Mouse (Mus musculus) limb, embryonic 13.5 days (tissue): ENCODE measurements at regions not wholly inside any gene's neighbourhood (a gene's known extent, or its start where the extent isn't known, plus 50 kb on each side); places are given as distances from the start of the nearest gene placed in this dataset.

Experiments
- ATAC-seq: fragments of 200-750 bp; cut with Nextera tagmentation; 2 replicates; pipeline ENCODE4 v1.8.0; 2017; ENCODE audit warnings: low read depth, moderate number of reproducible peaks, moderate TSS enrichment; ENCODE audit not compliant: low FRiP score
- H3K27ac ChIP-seq: fragments of 300-500 bp; sonication (generic); 2 replicates; pipeline ENCODE4 v1.5.1; 2015; ENCODE audit warnings: inconsistent platforms, mild to moderate bottlenecking, moderate library complexity
- H3K27me3 ChIP-seq: fragments of 300-500 bp; sonication (generic); 2 replicates; pipeline ENCODE4 v1.6.1; 2015; ENCODE audit warnings: mild to moderate bottlenecking, inconsistent platforms
- H3K36me3 ChIP-seq: fragments of 300-500 bp; sonication (generic); 2 replicates; pipeline ENCODE4 v1.6.1; 2015; ENCODE audit warnings: inconsistent platforms, mild to moderate bottlenecking, moderate library complexity
- H3K4me1 ChIP-seq: fragments of 300-500 bp; sonication (generic); 2 replicates; pipeline ENCODE4 v1.6.1; 2015; ENCODE audit warnings: inconsistent platforms
- H3K4me2 ChIP-seq: fragments of 300-500 bp; sonication (generic); replicated peaks from 2 replicates; pipeline ENCODE4 v1.6.1; 2015; ENCODE audit warnings: inconsistent platforms, mild to moderate bottlenecking, moderate library complexity
- H3K4me3 ChIP-seq: fragments of 300-500 bp; sonication (generic); 2 replicates; pipeline ENCODE4 v1.5.1; 2015; ENCODE audit warnings: moderate library complexity, mild to moderate bottlenecking, inconsistent platforms
- H3K9ac ChIP-seq: fragments of 300-500 bp; sonication (generic); 2 replicates; pipeline ENCODE4 v1.6.1; 2015; ENCODE audit warnings: mild to moderate bottlenecking, inconsistent platforms
- H3K9me3 ChIP-seq: fragments of 300-500 bp; sonication (generic); 2 replicates; pipeline ENCODE4 v1.6.1; 2016; ENCODE audit warnings: inconsistent platforms
- WGBS: fragments of 180-500 bp; shearing (Covaris S2); methylation state at CpG from one replicate; pipeline ENCODE4 v1.1.7; 2015; 5-methylcytosine and 5-hydroxymethylcytosine counted together

DNA sequence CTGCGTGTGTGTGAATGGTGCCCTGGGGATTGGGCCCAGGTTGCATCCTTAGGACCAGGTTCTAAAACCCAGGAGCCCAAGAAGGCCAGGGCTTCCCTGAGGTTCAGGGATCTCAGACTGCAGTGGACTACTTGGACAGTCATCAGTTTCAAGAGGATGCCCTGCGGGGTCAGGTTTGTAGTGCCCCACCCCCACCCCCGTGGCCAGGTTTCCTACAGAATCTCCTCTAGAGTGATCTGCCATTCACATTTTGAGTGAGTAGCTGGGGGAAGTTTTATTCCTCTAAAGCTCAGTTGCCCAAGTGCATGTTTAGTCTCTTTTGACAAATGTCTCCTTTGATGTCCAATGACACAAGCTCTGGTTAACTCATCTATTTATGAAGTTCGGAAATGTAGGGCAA lies 193.5 kb upstream of the Bmper start:
- H3K27me3 ChIP-seq: peaks cover 6% of the 10 kb centered on the region
- no peaks in the 10 kb centered on the region for H3K9me3 ChIP-seq
- WGBS: 67% methylated on average over 4 of the region's 4 CpGs
- H3K4me1 ChIP-seq: peaks cover 21% of the 10 kb centered on the region
- H3K36me3 ChIP-seq: no peaks in the 10 kb centered on the region
- no peak overlapping the region for H3K4me2 ChIP-seq
- ATAC-seq: no peak
- no peak overlapping the region for H3K27ac ChIP-seq
- no peak overlapping the region for H3K9ac ChIP-seq
- no peak overlapping the region for H3K4me3 ChIP-seq

DNA sequence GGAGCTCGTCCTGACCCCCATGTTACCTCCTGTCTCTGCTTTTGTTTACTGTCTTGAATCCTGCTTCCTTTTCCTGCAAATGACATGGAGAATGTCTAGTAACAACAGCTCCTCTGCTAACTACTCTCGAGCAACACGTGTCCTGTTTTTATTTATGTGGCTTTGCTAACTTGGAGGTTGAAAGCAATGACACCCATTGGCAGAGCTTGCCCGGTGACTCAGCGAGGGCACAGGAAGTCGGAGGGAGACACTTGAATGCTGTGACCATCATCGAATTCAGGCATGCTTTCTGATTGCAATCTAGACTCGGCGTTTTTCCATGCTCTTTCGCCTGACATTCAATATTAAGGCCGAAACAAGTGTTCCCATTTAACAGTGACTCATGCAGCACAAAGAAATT lies 192.7 kb upstream of the Bmper start:
- Histone ChIP-seq H3K27ac (no peak overlapping the region), H3K9me3 (no peaks in the 10 kb centered on the region), H3K4me1 (peaks cover 22% of the 10 kb centered on the region), H3K27me3 (peaks cover 11% of the 10 kb centered on the region), H3K9ac (no peak overlapping the region), H3K36me3 (no peaks in the 10 kb centered on the region), H3K4me3 (no peak overlapping the region), H3K4me2 (no peak overlapping the region)
- ATAC-seq: no peak
- 54% methylated on average over 11 of the region's 11 CpGs for WGBS

DNA sequence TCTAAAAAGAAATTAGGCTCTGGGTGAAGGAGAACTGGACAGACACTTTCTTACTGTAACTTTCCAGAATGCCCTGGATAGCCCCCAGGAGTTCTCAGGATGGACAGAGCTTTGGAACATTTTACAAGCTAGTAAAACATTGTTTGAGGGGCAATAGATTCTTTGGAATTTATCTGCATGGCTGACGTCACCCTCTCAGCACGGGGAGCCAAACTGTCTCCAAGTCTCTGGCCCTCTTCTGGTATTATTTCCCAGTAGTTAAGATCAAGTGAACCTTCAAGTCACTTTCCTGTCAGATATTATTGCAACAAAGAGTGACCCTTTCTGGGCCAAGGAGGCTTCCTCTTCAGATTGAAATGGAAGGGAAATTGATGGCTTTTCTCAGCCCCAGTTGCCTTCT lies 192.3 kb upstream of the Bmper start:
- Histone ChIP-seq H3K9me3 (no peaks in the 10 kb centered on the region), H3K9ac (no peak overlapping the region), H3K27me3 (peaks cover 15% of the 10 kb centered on the region), H3K4me2 (no peak overlapping the region), H3K36me3 (no peaks in the 10 kb centered on the region), H3K4me1 (peaks cover 26% of the 10 kb centered on the region), H3K4me3 (no peak overlapping the region), H3K27ac (no peak overlapping the region)
- WGBS: 17% methylated on average over 2 of the region's 2 CpGs
- no peak for ATAC-seq

DNA sequence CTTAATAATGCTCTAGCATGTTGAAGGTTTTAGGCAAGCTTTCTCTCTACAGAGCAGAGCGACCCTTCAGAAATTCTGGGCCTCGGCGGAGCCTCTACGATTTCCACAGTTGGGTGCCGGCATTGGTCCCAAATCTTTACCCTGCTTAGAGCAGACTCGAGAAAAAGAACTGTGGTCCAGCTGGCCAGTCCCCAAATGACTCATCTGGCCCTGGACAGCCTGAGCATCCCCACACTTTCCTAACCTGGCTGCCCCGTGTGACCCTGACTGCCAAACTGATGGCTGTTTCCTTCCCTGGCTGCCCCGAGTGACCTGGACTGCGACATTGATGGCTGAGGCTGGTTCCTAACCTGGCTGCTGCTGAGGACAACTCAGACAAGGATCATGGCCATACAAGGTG lies 191.0 kb upstream of the Bmper start:
- no peak overlapping the region for H3K4me2 ChIP-seq
- H3K9me3 ChIP-seq: no peaks in the 10 kb centered on the region
- WGBS: 86% methylated on average over 9 of the region's 9 CpGs
- H3K4me3 ChIP-seq: no peak overlapping the region
- no peak overlapping the region for H3K27ac ChIP-seq
- no peaks in the 10 kb centered on the region for H3K36me3 ChIP-seq
- H3K4me1 ChIP-seq: peaks cover 40% of the 10 kb centered on the region
- no peak overlapping the region for H3K9ac ChIP-seq
- ATAC-seq: no peak
- peaks cover 18% of the 10 kb centered on the region for H3K27me3 ChIP-seq

DNA sequence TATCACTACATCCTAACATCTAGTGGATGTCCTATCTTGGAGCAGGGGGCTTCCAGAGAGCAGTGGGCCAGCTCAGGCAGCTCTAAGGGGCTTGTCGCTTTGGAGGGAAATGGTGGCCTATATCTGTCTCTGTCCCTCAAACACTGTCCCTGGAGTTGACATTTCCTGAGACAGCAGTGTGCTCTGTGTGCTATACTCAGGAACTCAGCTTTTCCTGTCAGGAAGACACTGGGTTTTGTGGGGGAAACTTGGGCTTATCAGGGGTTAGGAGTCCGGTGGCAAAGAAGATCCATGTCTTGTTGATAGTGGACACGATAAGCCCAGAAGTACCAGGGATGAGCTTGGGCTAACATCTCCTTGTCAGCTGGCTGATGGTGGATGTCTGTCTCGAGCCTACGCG lies 187.6 kb upstream of the Bmper start:
- Histone ChIP-seq H3K4me2 (no peak overlapping the region), H3K9ac (no peak overlapping the region), H3K27me3 (peaks cover 18% of the 10 kb centered on the region), H3K27ac (no peak overlapping the region), H3K9me3 (no peaks in the 10 kb centered on the region), H3K4me3 (no peak overlapping the region), H3K4me1 (peaks cover 43% of the 10 kb centered on the region), H3K36me3 (no peaks in the 10 kb centered on the region)
- ATAC-seq: no peak
- WGBS: 82% methylated on average over 6 of the region's 6 CpGs

DNA sequence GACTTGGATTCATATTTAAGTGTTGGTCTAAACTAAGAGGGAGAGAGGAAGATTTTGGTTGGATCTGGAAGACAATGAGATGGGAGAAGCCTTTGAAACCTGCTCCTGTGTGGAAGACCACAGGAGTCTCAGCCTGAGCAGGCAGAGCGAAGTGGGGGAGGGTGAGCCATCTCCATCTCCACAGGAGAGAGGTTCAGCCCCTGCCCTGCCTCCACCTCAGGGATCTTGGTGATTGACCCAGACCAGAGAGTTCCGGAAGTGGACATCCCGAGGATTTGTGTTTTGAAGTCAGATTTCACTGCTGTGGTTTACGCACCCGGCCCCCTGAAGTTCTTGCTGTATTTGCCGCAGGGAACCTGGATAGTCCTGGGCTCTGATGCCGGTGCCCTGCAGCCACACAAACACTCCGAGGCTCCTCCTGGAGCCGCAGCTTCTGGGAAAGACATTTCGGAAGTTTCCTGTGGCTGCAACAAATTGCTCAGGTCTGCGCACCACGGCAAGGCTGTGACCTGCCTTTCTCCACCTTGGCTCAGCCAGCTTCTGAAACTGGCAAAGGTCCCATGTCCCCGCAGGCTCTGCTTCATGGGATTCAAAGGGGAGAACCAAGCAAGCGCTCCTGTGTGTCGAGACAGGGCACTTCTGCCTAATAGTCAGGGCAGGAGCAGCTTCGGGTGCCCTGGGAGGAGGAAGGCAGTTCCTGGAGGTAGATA lies 186.8 kb upstream of the Bmper start:
- H3K27ac ChIP-seq: no peak overlapping the region
- peak overlapping the region; percentile 53 for H3K9ac ChIP-seq
- peaks cover 42% of the 10 kb centered on the region for H3K4me1 ChIP-seq
- H3K4me3 ChIP-seq: peak overlapping the region; percentile 26
- WGBS: 4% methylated on average over 16 of the region's 16 CpGs
- peaks cover 18% of the 10 kb centered on the region for H3K27me3 ChIP-seq
- peak; percentile 49; the same call in 1 of the 2 replicates for ATAC-seq
- no peaks in the 10 kb centered on the region for H3K9me3 ChIP-seq
- H3K4me2 ChIP-seq: peak overlapping the region; percentile 61
- no peaks in the 10 kb centered on the region for H3K36me3 ChIP-seq

DNA sequence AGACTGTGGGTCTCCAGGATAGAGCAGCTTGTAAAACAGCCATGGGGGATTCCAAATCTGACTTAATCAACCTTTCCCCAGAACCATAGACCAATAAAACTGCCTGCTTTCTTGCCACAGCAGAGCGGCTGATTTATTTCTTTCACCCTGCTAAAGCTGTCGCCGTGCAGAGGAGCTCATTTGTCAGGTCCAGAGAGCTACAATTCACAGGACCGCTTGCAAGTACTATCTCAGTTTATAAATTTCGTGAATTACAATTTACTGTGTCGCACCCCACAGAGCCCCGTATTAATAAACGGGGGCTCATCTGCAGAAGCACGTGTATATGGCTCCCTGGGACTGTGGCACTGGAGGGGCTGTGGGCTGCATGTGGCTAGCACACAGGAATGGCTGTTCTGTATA lies 185.4 kb upstream of the Bmper start:
- ATAC-seq: no peak
- Histone ChIP-seq H3K9ac (no peak overlapping the region), H3K4me3 (no peak overlapping the region), H3K4me2 (peak overlapping the region; percentile 49), H3K4me1 (peaks cover 54% of the 10 kb centered on the region), H3K9me3 (no peaks in the 10 kb centered on the region), H3K27me3 (peaks cover 15% of the 10 kb centered on the region), H3K27ac (no peak overlapping the region), H3K36me3 (no peaks in the 10 kb centered on the region)
- WGBS: 10% methylated on average over 9 of the region's 9 CpGs

DNA sequence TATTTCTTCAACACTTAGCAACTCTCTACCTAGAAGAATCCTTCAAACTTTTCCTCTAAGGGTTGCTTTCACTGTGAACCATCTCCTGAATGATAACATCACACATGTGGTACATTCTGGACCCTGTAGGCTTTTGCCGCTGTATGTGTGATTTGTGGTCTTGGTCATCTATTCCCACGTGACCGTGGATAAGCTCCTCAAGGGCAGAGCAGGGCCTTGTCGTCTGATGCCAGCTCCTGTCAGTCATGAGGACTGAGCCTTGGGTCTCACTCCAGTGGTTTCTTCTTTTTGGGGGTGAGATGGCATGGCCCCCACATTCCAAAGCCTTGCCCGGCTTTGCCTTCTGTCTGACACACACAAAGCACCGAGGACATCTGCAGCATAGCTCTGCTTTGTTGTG lies 183.3 kb upstream of the Bmper start:
- Histone ChIP-seq H3K27me3 (peaks cover 12% of the 10 kb centered on the region), H3K27ac (no peak overlapping the region), H3K4me3 (no peak overlapping the region), H3K4me2 (no peak overlapping the region), H3K4me1 (peaks cover 54% of the 10 kb centered on the region), H3K9me3 (no peaks in the 10 kb centered on the region), H3K9ac (no peak overlapping the region), H3K36me3 (no peaks in the 10 kb centered on the region)
- ATAC-seq: no peak
- 84% methylated on average over 6 of the region's 6 CpGs for WGBS

DNA sequence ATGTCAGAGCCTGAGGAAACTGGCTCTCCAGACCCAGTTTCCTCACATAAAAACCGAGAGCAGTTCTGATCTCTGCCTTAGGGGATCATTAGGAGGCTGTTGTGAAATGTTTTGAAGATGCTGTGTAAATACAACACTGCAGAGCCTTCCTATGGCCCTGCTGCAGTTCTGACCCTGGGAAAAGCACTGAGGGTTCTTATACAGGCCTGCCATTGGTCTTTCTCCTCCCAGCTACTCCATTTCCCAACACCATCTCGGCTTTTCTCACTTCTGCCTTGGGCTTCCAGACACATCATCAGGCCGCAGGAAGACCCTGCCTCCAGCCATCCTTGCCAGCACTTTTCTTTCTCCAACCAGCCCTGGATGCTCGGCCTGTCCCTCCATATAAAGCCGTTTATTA lies 181.9 kb upstream of the Bmper start:
- no peak for ATAC-seq
- H3K9ac ChIP-seq: no peak overlapping the region

DNA sequence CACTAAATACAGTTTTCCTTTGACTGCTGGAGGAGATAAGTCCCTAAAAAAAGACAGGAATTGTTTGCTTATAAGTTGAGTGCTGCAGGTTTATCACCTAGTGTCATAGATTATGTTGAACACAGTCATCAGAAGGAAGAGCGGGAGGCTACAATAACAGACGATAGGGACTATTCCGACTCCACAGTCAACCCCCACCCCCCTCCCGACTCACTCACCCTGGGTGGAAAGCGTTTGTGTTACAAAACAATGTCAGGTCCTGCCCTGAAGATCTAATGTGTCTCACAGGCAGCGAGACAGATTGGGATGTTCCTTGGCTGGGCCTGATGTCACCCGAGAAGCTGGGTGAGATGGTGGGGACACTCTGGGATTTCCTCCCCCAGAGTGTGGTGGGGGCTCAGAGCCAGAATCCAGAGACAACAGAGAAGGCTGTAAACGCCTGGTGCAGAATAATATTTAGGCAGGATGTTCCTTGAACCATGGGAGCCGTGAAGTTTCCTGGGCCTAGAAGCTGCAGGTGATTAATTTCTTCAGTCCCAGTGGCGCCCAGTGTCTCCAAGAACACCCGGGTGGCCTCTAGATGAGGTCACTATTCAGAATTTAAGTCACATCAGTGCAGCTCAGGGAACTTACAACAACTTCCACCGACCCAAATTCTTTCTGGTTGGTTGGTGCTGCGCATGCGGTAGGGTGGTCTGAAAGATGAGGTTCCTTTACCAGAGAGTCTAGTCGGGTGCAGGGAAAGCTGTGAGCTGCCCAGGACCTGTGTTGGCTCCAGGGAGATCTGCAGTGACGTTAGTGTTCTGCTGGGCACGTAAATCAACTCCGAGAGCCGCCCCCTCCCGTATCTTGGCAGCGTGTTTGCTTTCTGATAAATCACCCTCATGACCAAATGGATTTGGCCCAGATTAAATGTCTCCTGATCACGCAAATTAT lies 181.1 kb upstream of the Bmper start:
- no peak; the same call in 1 of the 2 replicates for ATAC-seq
- H3K4me2 ChIP-seq: no peak overlapping the region
- H3K36me3 ChIP-seq: no peaks in the 10 kb centered on the region
- peaks cover 37% of the 10 kb centered on the region for H3K4me1 ChIP-seq
- no peak overlapping the region for H3K9ac ChIP-seq
- H3K27ac ChIP-seq: no peak overlapping the region
- 52% methylated on average over 22 of the region's 22 CpGs for WGBS
- H3K27me3 ChIP-seq: no peaks in the 10 kb centered on the region; the same call in 1 of the 2 replicates
- H3K4me3 ChIP-seq: no peak overlapping the region
- no peaks in the 10 kb centered on the region for H3K9me3 ChIP-seq

More for the DNA sequence above, 181.9 kb upstream of the Bmper start:
- H3K27ac ChIP-seq: no peak overlapping the region
- H3K4me1 ChIP-seq: peaks cover 44% of the 10 kb centered on the region
- 22% methylated on average over 5 of the region's 5 CpGs for WGBS
- no peaks in the 10 kb centered on the region for H3K36me3 ChIP-seq
- H3K27me3 ChIP-seq: no peaks in the 10 kb centered on the region; the same call in 1 of the 2 replicates
- no peaks in the 10 kb centered on the region for H3K9me3 ChIP-seq
- no peak overlapping the region for H3K4me3 ChIP-seq
- H3K4me2 ChIP-seq: no peak overlapping the region

DNA sequence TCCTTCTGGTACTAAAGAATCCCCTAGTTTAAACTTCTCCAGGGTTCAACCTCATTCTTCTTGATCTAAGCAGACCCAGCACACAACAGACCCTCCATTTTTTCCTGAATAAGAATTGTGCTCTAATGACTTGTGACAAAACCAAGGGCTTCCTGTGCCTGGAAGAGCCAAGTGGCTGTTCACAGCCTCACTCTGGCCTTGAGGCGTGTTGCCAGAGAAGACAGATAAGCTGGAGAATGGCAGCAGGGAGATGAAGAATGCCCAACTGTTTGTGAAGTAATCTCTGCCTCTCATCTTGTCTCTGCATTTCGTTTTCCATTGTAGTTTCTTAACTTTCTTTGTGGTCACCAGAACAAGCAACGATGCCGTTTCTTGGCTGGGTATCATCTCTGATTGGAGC lies 179.9 kb upstream of the Bmper start:
- Histone ChIP-seq H3K4me2 (no peak overlapping the region), H3K27me3 (no peaks in the 10 kb centered on the region; the same call in 1 of the 2 replicates), H3K4me3 (no peak overlapping the region), H3K4me1 (peaks cover 25% of the 10 kb centered on the region), H3K9me3 (no peaks in the 10 kb centered on the region), H3K9ac (no peak overlapping the region), H3K27ac (no peak overlapping the region), H3K36me3 (no peaks in the 10 kb centered on the region)
- no peak for ATAC-seq
- 88% methylated on average over 4 of the region's 4 CpGs for WGBS

DNA sequence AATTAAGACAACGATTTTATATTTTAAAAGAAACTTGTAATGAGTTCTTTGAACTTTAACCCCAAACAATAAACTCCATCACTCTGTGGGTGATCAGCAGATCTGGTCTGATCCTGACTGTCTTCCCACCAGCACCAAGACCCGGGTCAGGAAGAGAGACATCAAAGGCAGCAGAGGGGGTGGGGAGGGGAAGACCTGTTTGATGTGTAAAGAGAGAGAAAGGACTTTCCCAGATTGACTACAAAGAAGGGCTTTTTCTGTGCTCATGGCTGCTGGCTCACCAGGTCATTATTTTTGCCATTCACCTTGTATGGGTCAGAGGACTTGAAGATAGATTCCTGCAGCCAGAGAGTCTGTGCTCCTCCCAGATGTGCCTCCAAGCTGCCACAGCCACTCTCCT lies 177.4 kb upstream of the Bmper start:
- WGBS: 5% methylated on average over 2 of the region's 2 CpGs
- Histone ChIP-seq H3K4me1 (peaks cover 21% of the 10 kb centered on the region), H3K4me2 (no peak overlapping the region), H3K27ac (no peak overlapping the region), H3K4me3 (no peak overlapping the region), H3K9ac (no peak overlapping the region), H3K36me3 (no peaks in the 10 kb centered on the region), H3K9me3 (no peaks in the 10 kb centered on the region), H3K27me3 (no peaks in the 10 kb centered on the region)
- no peak for ATAC-seq
